Mouse (Mus musculus) adrenal gland, adult 8-10 months (tissue): Measurements from ENCODE around the gene Syngap1. TPM values are rescaled to one million over a fixed set of nuclear protein-coding genes. Genes with fewer than 3 reads are reported as not detected.
"Not testable (repeated sequence)": the region's sequence is repeated elsewhere in the genome, so short reads cannot be mapped to it uniquely, and the experiment has no call there.

Experiments used
- DNase-seq: peaks from one replicate; pipeline ENCODE4 v3.0.0; 2022
- total RNA-seq, 4 experiments: library from RNA; stranded (reverse); gene quantifications; 2 replicates each; pipeline ENCODE4 v1.2.4; 2022

Syngap1 gene
- total RNA-seq, 4 experiments from 2014 or later: 19.7 to 36.9 (median 26.9) TPM

DNA sequence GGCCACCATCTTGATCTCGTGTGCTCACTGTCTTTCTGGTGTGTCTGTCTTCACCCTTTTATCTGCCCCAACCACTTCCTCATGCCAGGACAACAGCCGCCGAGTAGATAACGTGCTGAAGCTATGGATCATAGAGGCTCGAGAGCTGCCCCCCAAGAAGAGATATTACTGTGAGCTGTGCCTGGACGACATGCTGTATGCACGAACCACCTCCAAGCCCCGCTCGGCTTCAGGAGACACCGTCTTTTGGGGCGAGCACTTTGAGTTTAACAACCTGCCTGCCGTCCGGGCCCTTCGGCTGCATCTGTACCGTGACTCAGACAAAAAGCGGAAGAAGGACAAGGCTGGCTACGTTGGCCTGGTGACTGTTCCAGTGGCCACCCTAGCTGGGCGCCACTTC is 15.8 kb downstream of the Syngap1 start:
- DNase-seq: no peak

DNA sequence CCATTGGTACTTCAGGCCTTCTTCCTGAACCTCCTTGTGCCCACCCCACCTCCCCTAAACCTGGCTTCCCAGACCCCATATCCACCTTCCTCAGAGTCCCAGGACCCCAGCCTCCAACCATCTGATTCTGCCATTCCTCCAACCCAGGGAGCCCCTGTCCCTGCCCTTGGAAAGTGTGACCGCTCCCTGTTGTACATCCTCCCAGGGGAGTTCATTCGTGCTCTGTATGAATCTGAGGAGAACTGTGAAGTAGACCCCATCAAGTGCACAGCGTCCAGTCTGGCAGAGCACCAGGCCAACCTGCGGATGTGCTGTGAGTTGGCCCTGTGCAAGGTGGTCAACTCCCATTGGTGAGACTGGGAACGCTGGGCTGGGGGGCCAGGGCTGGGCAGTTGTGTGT is 16.8 kb downstream of the Syngap1 start:
- DNase-seq: no peak

DNA sequence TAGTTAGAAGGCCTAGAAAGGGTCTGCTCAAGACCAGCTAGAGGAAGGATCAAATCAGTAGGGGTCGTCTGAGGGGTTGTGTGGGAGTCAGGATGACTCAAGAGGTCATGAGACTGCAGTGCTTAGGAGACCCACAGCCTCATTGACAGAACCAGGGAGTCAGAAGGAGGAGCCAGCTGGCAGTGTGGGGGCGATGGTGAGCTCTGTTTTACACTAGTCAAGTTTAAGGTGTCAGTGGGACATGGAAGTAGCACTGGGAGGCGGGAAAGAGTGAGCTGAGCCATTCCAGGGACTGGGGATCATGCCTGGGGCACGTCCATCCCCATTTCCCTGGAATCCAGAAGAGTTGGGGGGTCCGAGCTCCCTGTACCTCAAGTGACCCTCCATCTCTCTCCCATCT is 17.8 kb downstream of the Syngap1 start:
- DNase-seq: no peak

DNA sequence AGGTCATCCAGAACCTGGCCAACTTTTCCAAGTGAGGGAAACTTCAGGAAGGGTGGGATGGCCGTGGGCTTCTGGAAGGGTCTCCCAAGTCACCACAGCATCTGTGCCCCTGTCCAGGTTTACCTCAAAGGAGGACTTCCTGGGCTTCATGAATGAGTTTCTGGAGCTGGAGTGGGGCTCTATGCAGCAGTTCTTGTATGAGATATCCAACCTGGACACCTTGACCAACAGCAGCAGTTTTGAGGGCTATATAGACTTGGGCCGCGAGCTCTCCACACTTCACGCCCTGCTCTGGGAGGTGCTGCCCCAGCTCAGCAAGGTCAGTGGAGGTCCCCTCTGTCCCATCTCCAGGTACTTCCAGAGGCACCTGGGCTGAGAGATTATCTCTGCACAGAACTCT is 18.8 kb downstream of the Syngap1 start:
- no peak for DNase-seq

DNA sequence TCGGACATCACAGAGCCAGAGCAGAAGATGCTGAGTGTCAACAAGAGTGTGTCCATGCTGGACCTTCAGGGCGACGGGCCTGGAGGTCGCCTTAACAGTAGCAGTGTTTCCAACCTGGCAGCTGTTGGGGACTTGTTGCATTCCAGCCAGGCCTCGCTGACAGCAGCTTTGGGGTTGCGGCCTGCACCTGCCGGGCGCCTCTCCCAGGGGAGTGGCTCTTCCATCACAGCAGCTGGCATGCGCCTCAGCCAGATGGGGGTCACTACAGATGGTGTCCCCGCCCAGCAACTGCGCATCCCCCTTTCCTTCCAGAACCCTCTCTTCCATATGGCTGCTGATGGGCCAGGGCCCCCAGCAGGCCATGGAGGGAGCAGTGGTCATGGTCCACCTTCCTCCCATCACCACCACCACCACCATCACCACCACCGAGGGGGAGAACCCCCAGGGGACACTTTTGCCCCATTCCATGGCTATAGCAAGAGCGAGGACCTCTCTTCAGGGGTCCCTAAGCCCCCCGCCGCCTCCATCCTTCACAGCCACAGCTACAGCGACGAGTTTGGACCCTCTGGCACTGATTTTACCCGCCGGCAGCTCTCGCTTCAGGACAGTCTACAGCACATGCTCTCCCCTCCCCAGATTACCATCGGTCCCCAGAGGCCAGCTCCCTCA is 20.7 kb downstream of the Syngap1 start:
- no peak for DNase-seq

DNA sequence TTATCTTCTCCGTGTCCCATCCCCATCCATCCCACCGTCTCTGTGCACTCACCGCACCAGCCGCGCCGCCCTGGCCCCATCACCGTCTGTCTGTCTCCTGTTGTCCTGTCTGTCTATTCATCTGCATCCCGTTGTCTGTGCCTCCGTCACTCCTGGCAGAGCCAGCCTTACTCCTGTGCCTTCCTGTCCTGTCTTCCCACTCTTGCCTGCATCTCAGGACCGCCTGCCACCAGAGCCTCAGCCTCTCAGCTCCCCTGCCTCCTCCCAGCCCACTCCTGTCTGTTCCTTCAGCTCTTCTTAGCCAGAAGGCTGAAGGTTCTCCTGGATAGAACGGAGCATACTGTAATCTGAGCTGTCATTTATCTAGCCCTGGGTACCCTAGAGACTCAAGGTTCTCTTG is 25.9 kb downstream of the Syngap1 start:
- no peak for DNase-seq

DNA sequence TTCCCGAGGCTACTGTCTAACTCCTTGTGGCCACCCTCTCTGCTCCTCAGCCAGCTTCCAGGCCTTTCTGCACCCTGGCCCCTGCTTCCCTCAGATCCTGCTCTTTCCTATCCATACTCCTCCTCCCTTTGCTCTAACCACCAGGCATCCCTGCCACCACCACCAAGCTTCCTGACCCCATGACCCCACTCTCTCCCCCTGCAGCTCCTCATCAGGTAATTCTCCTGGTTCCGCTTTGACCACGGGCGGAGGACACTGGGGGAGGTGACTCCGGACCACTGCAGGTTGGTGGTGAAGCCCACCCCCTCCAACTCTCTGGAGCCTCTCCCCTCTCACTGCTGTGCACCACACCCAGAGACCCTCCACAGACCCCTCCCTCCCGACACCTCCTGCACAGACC is 26.4 kb downstream of the Syngap1 start:
- no peak for DNase-seq

DNA sequence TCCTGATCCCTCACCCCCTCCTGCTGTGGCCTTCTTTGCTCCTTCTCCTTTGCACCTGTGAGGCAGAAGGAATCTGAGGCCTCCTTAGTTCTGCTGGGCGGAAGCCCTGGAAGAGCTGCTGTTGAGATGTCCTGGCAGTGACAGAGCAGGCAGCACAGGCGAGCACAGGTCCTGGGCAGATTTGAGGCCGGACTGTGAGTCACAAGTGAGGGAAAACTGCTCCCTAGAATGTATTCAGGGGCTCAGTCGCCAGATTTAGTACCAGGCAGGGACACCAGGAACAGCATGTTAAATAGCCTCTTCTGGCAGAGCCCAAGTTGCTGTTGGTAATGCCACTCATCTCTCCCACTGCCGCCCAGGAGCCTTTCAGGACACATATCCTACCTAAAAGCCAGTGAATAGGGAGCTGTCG is 27.2 kb downstream of the Syngap1 start:
- no peak for DNase-seq

DNA sequence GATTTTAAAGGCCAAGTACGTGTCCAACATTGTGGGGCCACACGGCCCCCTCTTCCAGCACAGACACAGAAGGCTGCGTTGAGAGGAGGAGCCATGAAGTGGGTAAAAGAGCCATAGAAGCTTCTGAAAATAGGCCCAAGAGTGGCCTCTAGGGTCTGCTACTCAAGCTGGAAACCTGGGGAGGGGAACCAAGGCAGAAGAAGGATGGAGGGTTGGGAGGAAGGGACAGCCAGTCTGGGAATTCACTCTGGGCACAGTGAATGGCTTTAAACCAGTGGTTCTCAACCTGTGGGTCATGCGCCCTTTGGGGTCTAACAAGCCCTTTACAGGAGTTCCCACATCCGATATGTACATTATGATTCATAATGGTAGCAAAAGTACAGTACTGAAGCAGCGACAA is 28.2 kb downstream of the Syngap1 start:
- no peak for DNase-seq

DNA sequence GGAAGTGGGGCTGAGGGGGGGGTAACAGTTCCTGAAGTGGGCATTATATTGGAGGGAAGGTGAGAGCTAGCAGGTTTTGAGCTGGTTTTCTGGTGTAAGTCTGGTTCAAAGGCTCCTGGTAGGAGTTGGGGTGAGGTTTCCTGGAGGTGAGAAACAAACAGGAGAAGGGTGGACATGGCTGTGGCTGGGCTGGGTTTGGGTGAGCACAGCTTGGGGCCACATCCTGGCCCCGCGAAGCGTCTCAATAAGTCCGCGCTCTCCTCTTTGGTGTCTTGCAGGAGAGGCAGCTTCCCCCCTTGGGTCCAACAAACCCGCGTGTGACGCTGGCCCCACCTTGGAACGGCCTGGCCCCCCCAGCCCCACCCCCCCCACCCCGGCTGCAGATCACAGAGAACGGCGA is 29.2 kb downstream of the Syngap1 start:
- no peak for DNase-seq

DNA sequence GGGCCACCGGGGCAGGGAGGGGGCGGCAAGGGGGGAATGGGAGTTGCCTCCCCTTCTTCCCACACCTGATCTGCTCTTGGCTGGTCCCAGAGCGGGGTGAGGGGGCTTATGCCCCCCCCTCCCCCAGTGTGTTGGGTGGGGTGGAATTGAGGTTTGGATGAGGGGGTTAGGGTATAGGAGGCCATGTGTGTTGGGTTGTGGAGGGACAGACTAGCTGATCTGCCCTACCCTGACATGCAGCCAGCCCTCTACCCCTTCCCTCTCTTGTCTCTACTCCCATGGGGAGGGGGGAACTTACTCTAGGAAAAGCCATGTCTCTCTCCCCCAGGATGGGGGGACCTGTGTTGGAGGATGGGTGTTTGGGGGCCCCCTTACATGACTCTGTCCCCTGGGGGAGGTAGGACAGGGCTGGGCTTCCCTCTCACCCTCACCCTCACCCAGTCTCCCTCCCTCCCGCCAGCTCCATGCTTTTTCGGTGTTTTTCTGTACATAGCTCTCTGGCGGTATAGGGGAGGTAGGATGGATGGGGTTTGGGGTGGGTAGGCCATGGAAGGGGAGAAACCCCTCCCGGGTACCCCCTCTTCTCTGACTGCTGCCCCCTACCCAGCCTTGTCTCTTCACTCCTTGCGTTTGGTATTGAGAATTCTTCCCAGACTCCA is 30.3 kb downstream of the Syngap1 start:
- DNase-seq: no peak

DNA sequence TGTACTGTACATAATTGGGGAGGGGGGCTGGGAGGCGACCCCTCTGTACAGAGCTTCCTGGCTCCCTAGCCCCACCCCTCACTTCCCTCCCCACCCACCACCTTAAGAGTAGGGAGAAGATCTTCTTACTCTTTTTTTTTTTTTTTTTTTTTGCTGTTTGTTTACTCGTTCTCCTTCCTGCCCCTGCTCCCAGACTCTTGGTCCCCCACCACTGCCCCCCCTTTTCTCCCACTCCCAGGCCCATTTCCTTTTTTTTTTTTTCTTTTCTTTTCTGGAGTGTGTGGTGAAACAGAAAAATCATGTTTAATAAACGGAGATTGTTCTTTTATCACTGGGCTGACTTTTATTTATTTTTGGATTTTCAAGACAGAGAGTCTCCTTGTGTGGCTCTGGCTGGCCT is 31.1 kb downstream of the Syngap1 start:
- DNase-seq: no peak

DNA sequence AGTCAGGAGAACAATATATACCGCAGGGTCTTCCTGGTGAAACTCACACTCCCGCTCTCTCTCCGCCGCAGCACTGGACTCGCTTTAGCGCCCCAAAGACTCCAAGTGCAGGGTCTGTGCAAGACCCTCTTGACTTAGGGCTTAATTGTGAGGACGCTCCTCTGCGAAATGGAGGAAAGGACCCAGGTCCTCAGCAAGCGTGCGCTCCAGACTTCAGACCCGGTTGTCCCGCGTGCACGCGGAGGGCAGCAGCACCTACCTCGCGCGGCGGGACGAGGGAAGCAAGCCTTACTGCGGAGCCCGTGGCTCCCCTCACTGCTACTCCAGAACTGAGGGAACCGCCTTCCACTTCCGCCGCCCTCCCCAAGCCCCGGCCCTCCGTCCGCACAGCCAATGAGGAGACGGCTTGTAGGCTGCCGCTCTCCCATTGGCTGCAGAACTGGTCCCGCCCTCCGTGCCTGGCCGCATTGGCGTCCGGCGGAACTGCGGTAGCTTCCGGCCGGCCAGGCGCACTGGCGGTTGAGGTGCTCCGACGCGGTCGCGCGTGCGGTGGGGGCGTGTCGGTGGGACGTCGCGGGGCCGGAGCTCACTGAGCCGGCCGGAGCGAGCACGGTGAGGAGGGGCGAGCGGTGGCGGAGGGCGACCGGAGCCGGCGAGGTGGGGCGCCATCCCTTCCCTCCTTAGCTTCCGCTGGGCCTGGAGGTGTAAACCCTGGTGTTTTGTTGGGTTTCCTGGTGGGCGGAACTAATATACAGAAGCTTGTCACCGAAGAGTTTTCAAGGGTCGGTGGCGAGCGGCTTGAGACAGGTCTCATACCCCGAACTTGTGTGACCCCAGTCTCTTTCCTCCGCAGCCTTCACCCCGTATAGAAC is 31.9 kb downstream of the Syngap1 start, which contains the start of gene Zbtb9:
Gene Zbtb9, plus strand, starts transcription at position 465 of the 872 bp plus-strand sequence.
- DNase-seq: peak; percentile 95

DNA sequence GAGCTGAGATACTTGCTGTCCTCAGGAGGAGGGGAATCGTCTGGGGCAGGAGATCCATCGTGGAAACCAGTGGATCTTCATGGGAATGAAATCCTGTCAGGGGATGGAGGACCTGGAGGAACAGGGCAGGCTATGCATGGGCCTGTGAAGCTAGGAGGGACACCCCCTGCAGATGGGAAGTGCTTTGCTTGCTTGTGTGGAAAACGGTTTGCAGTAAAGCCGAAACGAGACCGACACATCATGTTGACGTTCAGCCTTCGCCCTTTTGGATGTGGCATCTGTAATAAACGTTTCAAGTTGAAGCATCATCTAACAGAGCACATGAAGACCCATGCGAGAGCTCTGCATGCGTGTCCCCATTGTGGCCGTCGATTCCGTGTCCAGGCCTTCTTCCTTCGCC is 33.5 kb downstream of the Syngap1 start:
- no peak for DNase-seq

DNA sequence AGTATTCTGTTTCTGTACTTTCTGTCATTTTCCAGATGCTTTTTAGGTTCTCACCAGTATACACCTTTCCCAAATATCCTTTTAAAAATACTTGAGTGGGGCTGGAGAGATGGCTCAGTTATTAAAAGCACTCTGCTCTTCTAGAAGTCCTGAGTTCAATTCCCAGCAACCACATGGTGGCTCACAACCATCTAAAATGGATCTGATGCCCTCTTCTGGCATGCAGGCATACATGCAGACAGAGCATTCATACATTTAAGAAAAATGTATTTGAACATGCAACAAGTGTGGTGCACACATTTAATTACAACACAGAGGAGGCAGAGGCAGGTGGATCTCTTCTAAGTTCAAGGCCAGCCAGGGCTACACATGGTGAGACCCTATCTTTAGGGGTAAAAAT is 34.4 kb downstream of the Syngap1 start:
- DNase-seq: no peak

DNA sequence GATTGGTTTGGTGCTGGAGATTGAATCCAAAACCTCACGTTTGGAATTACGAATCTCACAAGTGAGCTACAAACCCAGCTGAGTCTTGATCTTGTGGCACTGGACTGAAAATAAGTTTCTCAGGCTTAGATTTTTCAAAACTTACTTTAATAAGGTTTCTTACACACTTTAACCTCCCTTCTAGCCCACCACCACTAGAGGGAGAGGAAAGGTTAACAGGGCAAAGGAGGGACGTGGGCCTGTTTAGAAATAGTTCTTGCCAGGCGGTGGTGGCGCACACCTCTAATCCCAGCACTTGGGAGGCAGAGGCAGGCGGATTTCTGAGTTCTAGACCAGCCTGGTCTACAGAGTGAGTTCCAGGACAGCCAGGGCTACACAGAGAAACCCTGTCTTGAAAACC is 36.3 kb downstream of the Syngap1 start:
- DNase-seq: not testable (repeated sequence)

DNA sequence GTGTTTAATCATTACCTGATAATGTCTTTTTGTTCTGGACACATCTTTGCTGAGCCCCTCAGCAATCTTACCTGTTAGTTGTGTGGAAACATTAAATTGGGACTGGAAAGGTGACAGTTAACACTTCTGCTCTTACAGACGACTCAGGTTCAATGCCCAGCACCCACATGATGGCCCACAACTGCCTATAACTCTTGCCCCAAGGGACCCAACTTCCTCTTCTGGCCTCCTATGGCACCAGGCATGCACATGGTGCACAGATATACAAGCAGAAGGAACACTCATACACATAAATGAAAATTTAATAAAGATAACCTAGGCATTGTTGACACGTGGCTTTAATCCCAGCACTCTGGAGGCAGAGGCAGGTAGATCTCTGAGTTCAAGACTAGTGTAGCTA is 38.4 kb downstream of the Syngap1 start:
- DNase-seq: no peak

DNA sequence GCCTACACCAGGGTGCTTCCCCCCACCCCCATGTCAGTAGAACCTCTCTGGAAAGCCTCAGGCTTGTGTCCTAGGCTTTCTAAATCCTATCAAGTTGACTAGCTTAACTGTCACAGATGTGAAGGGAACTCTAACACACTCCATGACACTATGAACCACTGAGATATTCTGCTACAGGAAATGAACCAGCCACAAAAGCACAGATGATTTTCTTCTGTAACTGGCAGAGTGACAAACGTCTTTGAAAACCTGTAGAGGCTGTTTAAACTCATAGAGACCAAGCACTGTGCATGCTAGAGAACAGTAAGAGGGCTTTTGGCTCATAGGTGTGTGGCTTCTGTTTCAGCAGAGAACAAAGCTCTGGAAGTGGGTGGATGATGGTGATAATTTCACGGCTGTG is 40.0 kb downstream of the Syngap1 start:
- DNase-seq: no peak

DNA sequence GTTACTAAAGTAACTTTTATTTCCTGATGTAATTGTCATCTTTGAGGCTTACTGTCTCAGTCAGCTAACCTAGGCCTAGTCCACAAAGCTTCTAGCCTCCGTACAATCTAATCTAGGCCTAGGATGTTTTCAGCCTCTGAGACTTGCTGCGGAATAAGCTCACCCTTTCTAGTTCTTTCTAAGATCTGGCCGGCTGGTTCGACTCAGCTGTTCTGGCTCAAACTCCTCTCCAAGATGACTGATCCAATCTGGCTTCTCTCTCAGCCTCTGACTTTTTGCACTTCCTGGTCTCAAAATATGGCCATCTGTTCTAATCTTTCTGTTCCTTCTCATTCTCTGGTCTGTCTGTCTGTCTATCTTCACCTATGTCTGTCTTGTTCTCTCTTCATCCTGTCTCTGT is 42.3 kb downstream of the Syngap1 start:
- no peak for DNase-seq

DNA sequence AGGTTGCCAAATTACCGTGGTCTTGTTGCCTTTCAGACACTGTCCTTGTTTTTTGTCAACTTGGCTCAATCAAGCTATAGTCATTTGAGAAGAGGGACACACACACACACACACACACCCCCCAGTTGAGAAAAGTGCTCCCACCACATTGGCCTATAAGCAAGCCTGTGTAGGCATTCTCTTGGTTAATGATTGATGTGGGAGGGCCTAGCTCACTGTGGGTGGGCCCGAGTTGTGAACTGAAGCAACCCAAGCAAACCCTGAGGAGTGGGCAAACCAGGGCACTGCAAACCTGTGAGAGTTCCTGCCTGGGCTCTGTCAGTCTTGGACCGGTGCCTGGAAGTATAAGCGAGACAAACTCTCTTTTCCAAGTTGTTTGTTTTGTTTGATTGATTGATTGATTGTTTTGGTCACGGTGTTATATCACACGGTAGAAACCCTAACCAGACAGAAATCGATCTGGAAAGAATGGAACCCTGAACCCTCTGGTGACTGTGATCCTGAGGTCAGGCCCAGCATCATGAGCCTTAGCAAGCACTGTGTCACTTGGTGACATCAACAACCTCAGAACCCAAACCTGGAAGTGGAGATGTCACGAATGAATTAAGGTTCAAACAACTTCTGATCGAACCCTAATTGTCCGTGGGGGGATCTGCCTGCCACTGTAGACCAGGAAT is 44.6 kb downstream of the Syngap1 start:
- DNase-seq: no peak

DNA sequence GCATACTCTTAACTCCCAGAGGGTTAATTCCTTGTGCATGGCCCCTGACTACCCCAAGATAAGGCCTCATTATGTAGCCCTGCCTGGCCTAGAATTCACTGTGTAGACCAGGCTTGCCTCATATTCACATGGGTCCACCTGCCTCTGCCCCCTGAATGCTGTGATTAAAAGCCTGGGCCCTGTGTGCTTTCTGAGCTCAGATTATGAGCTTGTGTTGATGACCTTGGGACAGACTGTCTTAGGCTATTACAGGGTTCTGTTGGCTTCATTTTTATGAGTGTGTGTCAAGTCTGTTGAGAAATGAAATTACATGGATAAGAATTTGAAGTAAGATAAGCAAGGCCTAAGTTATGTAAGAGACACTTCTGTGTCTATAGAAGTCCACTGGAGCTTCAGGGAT is 49.5 kb downstream of the Syngap1 start:
- DNase-seq: no peak

DNA sequence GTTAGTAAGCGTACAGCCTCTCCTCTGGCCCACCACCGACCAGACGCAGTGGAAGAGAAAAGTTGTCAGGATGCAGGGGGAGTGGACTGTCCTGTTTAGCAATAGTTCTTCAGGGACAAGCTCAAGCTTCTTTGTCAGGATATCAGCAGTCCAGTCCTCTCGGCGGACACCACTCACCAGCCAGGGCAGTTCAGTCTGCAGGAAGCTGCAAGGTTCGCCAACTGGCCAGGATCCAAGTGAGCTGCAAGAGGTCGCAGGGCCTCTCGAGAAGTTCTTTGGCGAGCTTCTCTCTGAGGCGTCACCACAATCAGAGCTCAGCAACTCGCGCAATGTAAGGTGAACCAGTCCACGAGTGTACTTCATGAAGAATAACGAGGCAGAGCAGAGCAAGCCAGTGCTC is 53.4 kb downstream of the Syngap1 start:
- no peak for DNase-seq

DNA sequence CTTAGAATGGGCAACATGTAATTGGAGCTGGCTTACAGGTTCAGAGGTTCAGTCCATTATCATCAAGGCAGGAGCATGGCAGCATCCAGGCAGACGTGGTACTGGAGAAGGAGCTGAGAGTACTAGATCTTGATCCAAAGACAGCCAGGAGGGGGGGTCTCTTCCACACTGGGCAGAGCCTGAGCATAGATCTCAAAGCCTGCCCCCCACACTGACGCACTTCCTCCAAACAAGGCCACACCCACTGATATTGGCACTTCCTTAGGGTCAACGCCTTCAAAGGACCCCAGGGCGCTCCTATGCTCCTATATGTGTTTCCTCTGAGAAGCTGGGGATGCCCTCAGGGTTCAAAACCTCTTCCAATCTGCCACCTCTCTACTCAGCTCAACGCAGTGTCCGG is 54.0 kb downstream of the Syngap1 start:
- DNase-seq: no peak
